Mouse (Mus musculus): ENCODE results near the gene Asic5. TPM values are rescaled to one million over a fixed set of nuclear protein-coding genes. Genes with fewer than 3 reads are reported as not detected.

Gene Asic5
- total and polyA plus RNA-seq, 2 experiments from 2014 or later, result 0.52 TPM; not detected in 1

DNA sequence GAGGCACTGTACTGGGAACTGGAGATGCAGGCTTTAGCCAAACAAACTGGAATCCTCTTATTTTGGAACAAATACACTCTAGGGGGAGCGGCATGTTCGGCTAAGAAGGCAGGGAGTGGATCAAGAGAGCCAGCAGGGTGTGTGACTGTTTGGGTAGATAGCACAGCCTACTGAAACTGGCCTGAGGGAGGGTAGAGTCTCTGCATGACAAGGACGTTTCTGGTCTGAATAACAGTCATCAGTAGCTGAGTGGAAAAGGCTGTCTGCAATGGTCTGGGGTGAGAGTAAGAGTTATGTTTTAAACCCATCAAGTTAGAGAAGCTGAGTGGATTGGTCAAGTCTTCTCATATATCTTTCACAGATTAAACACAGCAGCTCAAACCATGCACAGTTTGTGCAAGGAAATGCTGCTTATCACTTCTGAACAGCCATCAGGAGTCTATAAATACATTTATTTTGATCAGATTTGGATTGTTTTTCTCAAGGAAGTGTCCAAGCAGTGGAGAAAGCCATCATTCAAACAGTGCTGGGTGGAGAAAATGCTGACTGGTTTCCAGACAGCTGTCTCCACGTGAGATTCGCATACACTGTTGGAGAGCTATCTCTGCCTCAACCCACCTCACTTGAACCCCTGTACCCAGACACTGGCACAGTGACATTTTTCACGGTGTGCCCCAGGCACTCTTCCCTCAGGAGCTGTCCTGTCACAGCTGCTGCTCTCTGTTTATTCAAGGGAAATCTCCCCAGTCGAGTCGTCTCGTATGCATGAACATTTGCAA lies 79.5 kb downstream of the Asic5 start:
- ATAC-seq (no peak), DNase-seq (ENCODE audit: low spot score) (no peak)
- H3K27ac ChIP-seq, result no peak overlapping the region
- H3K4me2 ChIP-seq (ENCODE audit: low read depth, low read length), result no peak overlapping the region
- no peaks in the 10 kb centered on the region for H3K4me1 ChIP-seq (ENCODE audit: insufficient read depth, low read length)
- H3K9me3 ChIP-seq (ENCODE audit: low read length), result no peaks in the 10 kb centered on the region
- no peak overlapping the region for H3K9ac ChIP-seq (replicated peaks; ENCODE audit: low read length)
- H3K4me3 ChIP-seq (ENCODE audit: low read length), result no peak overlapping the region
- TF ChIP-seq CTCF (IDR thresholded peaks at IDR 0.05; ENCODE audit: low read depth), result no peak
- H3K36me3 ChIP-seq (ENCODE audit: insufficient read depth, low read length), result peaks cover 3% of the 10 kb centered on the region; the same call in 1 of the 2 replicates
- 27% methylated on average over 9 of the region's 9 CpGs for WGBS
- no peaks in the 10 kb centered on the region for H3K27me3 ChIP-seq (ENCODE audit: insufficient read depth, low read length)

DNA sequence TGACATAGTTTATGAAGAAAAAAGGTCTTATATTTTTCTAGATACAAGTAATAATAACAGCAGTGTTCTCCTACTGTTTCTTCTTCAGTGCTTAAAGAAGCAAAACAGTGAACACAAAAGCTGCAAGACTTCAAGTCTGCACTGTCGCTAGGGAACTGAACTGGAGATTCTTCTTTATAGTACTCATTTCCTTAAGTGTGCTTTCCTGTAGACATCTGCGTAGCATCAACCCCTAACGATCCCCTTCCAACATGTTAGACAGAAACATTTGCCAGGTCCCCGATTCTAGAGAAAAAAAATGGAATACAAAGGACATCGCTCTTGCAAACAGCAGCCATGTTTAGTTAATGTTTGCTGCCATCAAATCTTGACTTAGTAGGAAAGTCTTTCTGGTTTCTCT lies 85.7 kb downstream of the Asic5 start:
- 92% methylated on average over 5 of the region's 5 CpGs for WGBS
- DNase-seq (ENCODE audit: low spot score), result no peak
- Histone ChIP-seq H3K4me1 (ENCODE audit: insufficient read depth, low read length) (peaks cover 4% of the 10 kb centered on the region; the same call in 1 of the 2 replicates), H3K27me3 (ENCODE audit: insufficient read depth, low read length) (no peaks in the 10 kb centered on the region), H3K36me3 (ENCODE audit: insufficient read depth, low read length) (no peaks in the 10 kb centered on the region), H3K4me2 (ENCODE audit: low read depth, low read length) (no peak overlapping the region), H3K9me3 (ENCODE audit: low read length) (no peaks in the 10 kb centered on the region), H3K4me3 (ENCODE audit: low read length) (no peak overlapping the region), H3K27ac (no peak overlapping the region), H3K9ac (replicated peaks; ENCODE audit: low read length) (no peak overlapping the region)
- ATAC-seq, result no peak
- TF ChIP-seq CTCF (IDR thresholded peaks at IDR 0.05; ENCODE audit: low read depth), result no peak

Other genes with a start within 250 kb of the Asic5 start
- gene Ctso, start 49.7 kb upstream of the Asic5 start, total RNA-seq (2014; rRNA removed), result 12.3 and 15.4 TPM in 2 replicates
- gene Ctso, start 49.7 kb upstream of the Asic5 start, polyA plus RNA-seq (2015; fragmentation: Nextera tagmentation; extraction: Ambion mirVana), result 23.6 and 26.7 TPM in 2 replicates
- gene Tdo2, start 6.1 kb upstream of the Asic5 start, total RNA-seq (2014; rRNA removed), result not detected in 2 replicates
- 0.40 and 0.52 TPM in 2 replicates for gene Tdo2, start 6.1 kb upstream of the Asic5 start, polyA plus RNA-seq (2015; fragmentation: Nextera tagmentation; extraction: Ambion mirVana)
- 39.3 and 39.7 TPM in 2 replicates for gene Gucy1b1, start 92.4 kb downstream of the Asic5 start, total RNA-seq (2014; rRNA removed)
- 53.6 and 56.3 TPM in 2 replicates for gene Gucy1b1, start 92.4 kb downstream of the Asic5 start, polyA plus RNA-seq (2015; fragmentation: Nextera tagmentation; extraction: Ambion mirVana)
- gene Gucy1a1, start 163.5 kb downstream of the Asic5 start, total RNA-seq (2014; rRNA removed), result 43.4 and 46.7 TPM in 2 replicates
- 27.2 and 27.6 TPM in 2 replicates for gene Gucy1a1, start 163.5 kb downstream of the Asic5 start, polyA plus RNA-seq (2015; fragmentation: Nextera tagmentation; extraction: Ambion mirVana)